Mouse (Mus musculus) CH12.LX (cell line): ENCODE data around the gene Fam160a1. TPM values are rescaled to one million over a fixed set of nuclear protein-coding genes. Genes with fewer than 3 reads are reported as not detected.

Experiments
- DNase-seq: peaks from one replicate; pipeline ENCODE4 v3.0.0-alpha.2; 2013; ENCODE audit errors: extremely low read depth
- H3K27ac ChIP-seq: 2 replicates; pipeline ENCODE4 v1.5.1; 2012; ENCODE audit warnings: low read depth, mild to moderate bottlenecking, control low read depth, moderate library complexity; ENCODE audit not compliant: insufficient read depth
- H3K27me3 ChIP-seq: replicated peaks from 2 replicates; pipeline ENCODE3; 2012; ENCODE audit warnings: inconsistent platforms
- H3K36me3 ChIP-seq, 2 experiments: replicated peaks in 1 of 2; 2 replicates each; pipeline versions ENCODE3 to v1.6.1; 2012; ENCODE audit warnings: inconsistent platforms in 1 of 2, low read length in 1 of 2, mild to moderate bottlenecking in 1 of 2, mixed read lengths in 1 of 2, moderate library complexity in 1 of 2; ENCODE audit not compliant: control insufficient read depth in 1 of 2, insufficient read depth in 1 of 2
- H3K4me1 ChIP-seq, 2 experiments: 2 replicates each; pipeline ENCODE4 v1.6.1; 2012; ENCODE audit warnings: inconsistent platforms in 1 of 2, moderate library complexity in 1 of 2; ENCODE audit not compliant: insufficient read depth in 2 of 2, control insufficient read depth in 1 of 2
- H3K4me2 ChIP-seq: 2 replicates; pipeline ENCODE4 v1.6.1; 2012; ENCODE audit warnings: low read depth, mild to moderate bottlenecking, control low read depth; ENCODE audit not compliant: poor library complexity, insufficient read depth, severe bottlenecking
- H3K4me3 ChIP-seq, 3 experiments: fragments of 150-350 bp in 1 of 3; sonication (generic) in 1 of 3; replicated peaks in 1 of 3; 2 replicates each; pipeline versions ENCODE3 to v1.5.1; 2011 to 2012; ENCODE audit warnings: low read depth in 2 of 3, low read length in 2 of 3, mild to moderate bottlenecking in 2 of 3, moderate library complexity in 2 of 3, control low read depth in 1 of 3, improper control_type of control experiment in 1 of 3, inconsistent platforms in 1 of 3, mixed read lengths in 1 of 3; ENCODE audit not compliant: poor library complexity in 1 of 3
- H3K79me2 ChIP-seq: replicated peaks from 2 replicates; pipeline ENCODE4 v1.6.1; 2012; ENCODE audit warnings: mild to moderate bottlenecking, moderate library complexity; ENCODE audit not compliant: control insufficient read depth, poor library complexity, insufficient read depth, severe bottlenecking; ENCODE audit errors: extremely low read depth
- H3K9ac ChIP-seq: 2 replicates; pipeline ENCODE4 v1.6.1; 2012; ENCODE audit warnings: low read depth, mild to moderate bottlenecking, control low read depth, moderate library complexity; ENCODE audit not compliant: insufficient read depth
- H3K9me3 ChIP-seq: replicated peaks from 2 replicates; pipeline ENCODE3; 2012; ENCODE audit warnings: low read length, inconsistent platforms, mixed read lengths
- CHD1 ChIP-seq: IDR thresholded peaks from 2 replicates; pipeline ENCODE4 v1.6.1; 2012; ENCODE audit warnings: low read depth, low read length, improper control_type of control experiment, inconsistent platforms
- ELF1 ChIP-seq: IDR thresholded peaks from 2 replicates; pipeline ENCODE4 v1.6.1; 2014; ENCODE audit warnings: low read depth, mild to moderate bottlenecking, inconsistent platforms, low read length, improper control_type of control experiment
- EP300 ChIP-seq: IDR thresholded peaks from 2 replicates; pipeline ENCODE4 v1.6.1; 2011; ENCODE audit warnings: low read length, improper control_type of control experiment
- ETS1 ChIP-seq: conservative IDR thresholded peaks from 2 replicates; pipeline ENCODE4 v1.6.1; 2012; ENCODE audit warnings: low read depth, mild to moderate bottlenecking, inconsistent platforms, low read length, improper control_type of control experiment, moderate library complexity
- MXI1 ChIP-seq: IDR thresholded peaks from 2 replicates; pipeline ENCODE4 v1.6.1; 2011; ENCODE audit warnings: mild to moderate bottlenecking, low read depth, low read length, improper control_type of control experiment
- NRF1 ChIP-seq: IDR thresholded peaks from 2 replicates; pipeline ENCODE4 v1.6.1; 2014; ENCODE audit warnings: low read depth, mild to moderate bottlenecking, inconsistent platforms, low read length, improper control_type of control experiment, moderate library complexity
- TCF12 ChIP-seq: IDR thresholded peaks from 2 replicates; pipeline ENCODE4 v1.6.1; 2014; ENCODE audit warnings: low read depth, mild to moderate bottlenecking, inconsistent platforms, low read length, improper control_type of control experiment
- USF1 ChIP-seq: IDR thresholded peaks from 2 replicates; pipeline ENCODE4 v1.6.1; 2014; ENCODE audit warnings: low read depth, mild to moderate bottlenecking, inconsistent platforms, low read length, improper control_type of control experiment
- ZNF384 ChIP-seq: IDR thresholded peaks from 2 replicates; pipeline ENCODE4 v1.6.1; 2012; ENCODE audit warnings: low read depth, low read length, improper control_type of control experiment, inconsistent platforms
- dilution Hi-C: fragments of 300-500 bp; cut with MboI; formaldehyde crosslinking; loops from 2 replicates; pipeline ENCODE4 v1.14.3; 2020; ENCODE audit warnings: low sequenced_read_pairs; ENCODE audit not compliant: extremely low pct_unique_long_range_greater_than_20kb, extremely low pct_ligation_motif_present
- in situ Hi-C: fragments of 300-500 bp; cut with MboI; formaldehyde crosslinking; loops from 3 replicates; pipeline ENCODE4 v1.14.3; 2019; ENCODE audit warnings: low sequenced_read_pairs, low pct_ligation_motif_present, low pct_unique_long_range_greater_than_20kb, mixed read lengths
- polyA plus RNA-seq: library from polyadenylated mRNA; unstranded; fragments of >175 nt; gene quantifications from 2 replicates; pipeline ENCODE4 v1.2.1, GENCODE M21; 2012; ENCODE audit warnings: low read depth; ENCODE audit not compliant: insufficient read length
- total RNA-seq, 2 experiments: library from RNA; depleted of rRNA; stranded (reverse); fragments of 300-350 nt in 1 of 2; fragments of >200 nt in 1 of 2; gene quantifications; 2 replicates each; pipeline ENCODE4 v1.2.3; 2012 to 2014

Gene Fam160a1
- total and polyA plus RNA-seq, 3 experiments: 0.17 to 0.41 (median 0.20) TPM

- dilution Hi-C loops: no loop called here
- no peaks in the 10 kb centered on the region for H3K27me3 ChIP-seq
- no peaks in the 10 kb centered on the region for H3K36me3 ChIP-seq
- H3K4me2 ChIP-seq: no peak overlapping the region
- in situ Hi-C loops: no loop called here
- no peaks in the 10 kb centered on the region for H3K9me3 ChIP-seq
- no peaks in the 10 kb centered on the region for H3K4me1 ChIP-seq
- no peaks in the 10 kb centered on the region for H3K79me2 ChIP-seq
- H3K9ac ChIP-seq: no peak overlapping the region
- no peak for TF ChIP-seq USF1
- TF ChIP-seq NRF1: no peak
- H3K4me3 ChIP-seq: no peak overlapping the region
- DNase-seq: no peak
- no peak overlapping the region for H3K27ac ChIP-seq
Observed at GRCm38 (mm10) chr3:85833627-85834026, 16.5 kb upstream of the Fam160a1 start.

GRCm38 (mm10) chr3:85832490-85833155 is 15.5 kb upstream of the Fam160a1 start:
- TF ChIP-seq EP300 (no peak), MXI1 (no peak)
- dilution Hi-C loops (no loop called here), in situ Hi-C loops (no loop called here)
- Histone ChIP-seq H3K27ac (no peak overlapping the region), H3K9ac (no peak overlapping the region), H3K4me3 (no peak overlapping the region), H3K79me2 (no peaks in the 10 kb centered on the region), H3K4me2 (no peak overlapping the region), H3K36me3 (no peaks in the 10 kb centered on the region), H3K27me3 (no peaks in the 10 kb centered on the region), H3K9me3 (no peaks in the 10 kb centered on the region), H3K4me1 (no peaks in the 10 kb centered on the region)
- DNase-seq: no peak

DNA sequence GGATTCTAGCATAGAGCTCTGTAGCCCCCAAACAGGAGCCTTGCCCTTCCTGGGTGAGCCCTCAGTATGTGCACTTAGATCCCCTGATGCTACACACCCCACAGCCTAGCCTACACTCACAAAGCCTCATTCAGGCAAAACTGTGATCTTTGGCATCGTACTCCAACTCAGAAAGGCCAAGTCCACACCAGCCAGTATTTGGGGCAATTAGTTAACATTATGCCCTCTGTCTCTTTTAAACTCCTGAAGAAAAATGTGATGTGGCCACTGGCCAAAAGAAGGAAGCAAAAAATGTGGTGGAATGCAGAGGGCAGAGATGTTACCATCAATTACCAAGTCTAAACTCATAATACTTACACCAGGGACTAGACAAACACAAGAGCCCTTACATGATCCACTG is 14.7 kb upstream of the Fam160a1 start:
- Histone ChIP-seq H3K36me3 (no peaks in the 10 kb centered on the region), H3K4me1 (no peaks in the 10 kb centered on the region), H3K9me3 (no peaks in the 10 kb centered on the region), H3K9ac (no peak overlapping the region), H3K27ac (no peak overlapping the region), H3K4me3 (no peak overlapping the region), H3K79me2 (no peaks in the 10 kb centered on the region), H3K4me2 (no peak overlapping the region), H3K27me3 (no peaks in the 10 kb centered on the region)
- dilution Hi-C loops (no loop called here), in situ Hi-C loops (no loop called here)
- DNase-seq: no peak
- TF ChIP-seq ELF1: no peak
- no peak for TF ChIP-seq TCF12
- no peak for TF ChIP-seq ZNF384
- no peak for TF ChIP-seq CHD1
- no peak for TF ChIP-seq ETS1
